Comparison of ENCODE assay signal across 8 mouse cellular contexts in the genomic region with DNA sequence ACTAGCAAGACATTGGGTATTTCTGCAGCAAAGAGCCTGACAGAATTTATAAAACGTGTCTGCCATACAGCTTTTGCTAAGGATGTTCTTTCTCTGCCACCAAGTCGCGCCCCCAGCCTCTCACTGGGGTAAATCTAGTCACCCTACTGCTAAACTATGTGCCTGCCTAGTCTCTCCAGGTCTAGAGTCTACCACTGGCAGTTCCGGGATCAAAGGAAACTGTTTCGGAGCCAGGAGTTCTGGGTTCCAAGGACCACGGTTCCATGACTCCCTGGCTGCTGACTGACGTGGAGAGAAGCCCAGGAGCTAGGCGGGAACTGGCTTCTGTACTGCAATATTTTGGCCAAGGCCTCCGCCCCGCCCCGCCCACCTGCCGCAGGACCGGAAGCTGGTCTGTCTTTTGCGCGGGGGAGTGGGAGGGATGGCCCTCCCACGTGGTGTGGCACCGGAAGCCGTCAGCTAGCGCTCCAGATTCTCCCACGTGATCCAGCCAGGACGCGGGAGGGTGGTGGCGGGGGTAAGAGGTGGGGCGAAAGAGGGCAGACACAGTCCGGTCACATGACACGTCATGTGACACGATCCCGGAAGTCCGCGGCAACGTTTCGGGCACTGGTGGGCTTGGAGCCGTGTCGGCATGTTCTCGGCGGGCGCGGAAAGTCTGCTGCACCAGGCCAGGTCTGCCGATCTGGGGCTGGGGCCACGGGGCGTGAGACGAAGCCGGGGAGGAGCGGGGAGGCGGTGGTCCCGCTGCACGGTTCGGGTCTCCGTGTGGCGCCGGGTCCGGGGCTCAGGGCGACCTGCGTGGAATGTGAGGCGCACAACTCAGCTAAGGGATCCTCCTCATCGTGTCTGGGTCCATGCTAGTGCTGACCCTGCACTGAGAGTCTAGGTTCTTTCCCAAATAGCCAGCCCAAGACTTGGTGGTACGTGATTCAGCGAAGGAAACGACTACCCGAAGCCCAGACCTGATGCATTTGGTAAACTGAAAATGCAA. TPM values are rescaled to one million over a fixed set of nuclear protein-coding genes. Genes with fewer than 3 reads are reported as not detected.
DNase-seq lines count a peak whose midpoint lies in the region; ATAC-seq lines count a peak whose summit lies in the region.

TSS of gene Ap5z1 (plus strand) at position 484 of the 994 bp plus-strand sequence.

- no peaks in the 10 kb centered on the region for H3K9me3 ChIP-seq in embryonic facial prominence, embryonic 13.5 days
- H3K9me3 ChIP-seq in limb, embryonic 13.5 days, result no peaks in the 10 kb centered on the region
- H3K9me3 ChIP-seq in midbrain, embryonic 16.5 days (replicated peaks; ENCODE audit: control insufficient read depth, low read length, poor library complexity, severe bottlenecking), result no peaks in the 10 kb centered on the region

- peak within 1 kb of the TSS; percentile 89 for H3K27ac ChIP-seq in embryonic facial prominence, embryonic 13.5 days
- peak within 1 kb of the TSS; percentile 91 for H3K27ac ChIP-seq in limb, embryonic 13.5 days
- H3K27ac ChIP-seq in midbrain, embryonic 16.5 days (ENCODE audit: low read length), result peak within 1 kb of the TSS; percentile 83

- H3K9ac ChIP-seq in embryonic facial prominence, embryonic 13.5 days, result peak within 1 kb of the TSS; percentile 78
- peak within 1 kb of the TSS; percentile 76 for H3K9ac ChIP-seq in limb, embryonic 13.5 days
- H3K9ac ChIP-seq in midbrain, embryonic 16.5 days (ENCODE audit: low read depth, low read length), result peak within 1 kb of the TSS; percentile 69

- 2% methylated on average over 60 of the region's 60 CpGs for WGBS in embryonic facial prominence, embryonic 13.5 days
- WGBS in limb, embryonic 13.5 days, result 2% methylated on average over 60 of the region's 60 CpGs
- 2% methylated on average over 60 of the region's 60 CpGs for WGBS in midbrain, embryonic 16.5 days

- H3K36me3 ChIP-seq in embryonic facial prominence, embryonic 13.5 days, result peaks cover 32% of the 10 kb centered on the region
- H3K36me3 ChIP-seq in limb, embryonic 13.5 days, result peaks cover 39% of the 10 kb centered on the region
- H3K36me3 ChIP-seq in midbrain, embryonic 16.5 days (ENCODE audit: control insufficient read depth, insufficient read depth, low read length), result peaks cover 10% of the 10 kb centered on the region; the same call in 1 of the 2 replicates

- no peaks in the 10 kb centered on the region for H3K27me3 ChIP-seq in embryonic facial prominence, embryonic 13.5 days
- H3K27me3 ChIP-seq in limb, embryonic 13.5 days, result no peaks in the 10 kb centered on the region
- H3K27me3 ChIP-seq in midbrain, embryonic 16.5 days (ENCODE audit: control insufficient read depth, insufficient read depth, low read depth, low read length), result no peaks in the 10 kb centered on the region

- H3K4me1 ChIP-seq in embryonic facial prominence, embryonic 13.5 days, result peaks cover 27% of the 10 kb centered on the region
- peaks cover 13% of the 10 kb centered on the region for H3K4me1 ChIP-seq in limb, embryonic 13.5 days
- H3K4me1 ChIP-seq in midbrain, embryonic 16.5 days (ENCODE audit: control insufficient read depth, insufficient read depth, low read length), result peaks cover 12% of the 10 kb centered on the region

- H3K4me3 ChIP-seq in embryonic facial prominence, embryonic 13.5 days, result peak within 1 kb of the TSS; percentile 83
- H3K4me3 ChIP-seq in limb, embryonic 13.5 days, result peak within 1 kb of the TSS; percentile 73
- H3K4me3 ChIP-seq in midbrain, embryonic 16.5 days (ENCODE audit: low read depth, low read length), result peak within 1 kb of the TSS; percentile 74

- DNase-seq in 3134 (ENCODE audit: extremely low read depth, insufficient read length, low spot score), result peak; percentile 98
- DNase-seq in adrenal gland, postnatal 36 days, result peak; percentile 97
- peak; percentile 93 to 97 for DNase-seq in heart, adult 18-20 months
- peak; percentile 95 to 97 for DNase-seq in kidney, adult 8-10 months
- DNase-seq in spleen, postnatal 10 days (ENCODE audit: low spot score in 2 of 2), result peak; percentile 79 to 95

- ATAC-seq in embryonic facial prominence, embryonic 13.5 days (ENCODE audit: insufficient number of reproducible peaks, insufficient read depth, low FRiP score, low TSS enrichment, low read depth), result peak; percentile 82
- ATAC-seq in limb, embryonic 13.5 days (ENCODE audit: low FRiP score, low read depth), result peak; percentile 92
- ATAC-seq in midbrain, embryonic 16.5 days, result peak; percentile 83

- H3K4me2 ChIP-seq in embryonic facial prominence, embryonic 13.5 days, result peak within 1 kb of the TSS; percentile 84
- peak within 1 kb of the TSS; percentile 82 for H3K4me2 ChIP-seq in limb, embryonic 13.5 days (replicated peaks)
- H3K4me2 ChIP-seq in midbrain, embryonic 16.5 days (ENCODE audit: low read length), result peak within 1 kb of the TSS; percentile 93

RNA-seq across cellular contexts. Expression of gene Ap5z1, which starts in this region (rescaled TPM):
- total RNA-seq in adrenal gland, postnatal 36 days (2021), result 10 to 100 TPM; 13.4 to 17.9 TPM
- 8.9 and 9.7 TPM in 2 replicates for polyA plus RNA-seq in embryonic facial prominence, embryonic 13.5 days (2015; fragmentation: Nextera tagmentation; extraction: Ambion mirVana)
- 1 to 10 TPM; 5.0 to 6.0 TPM for total RNA-seq in heart, adult 18-20 months (2021)
- 7.9 and 8.1 TPM in 2 replicates for polyA plus RNA-seq in limb, embryonic 13.5 days (2015; fragmentation: Nextera tagmentation; extraction: Ambion mirVana)
- 12.2 and 14.1 TPM in 2 replicates for polyA plus RNA-seq in midbrain, embryonic 16.5 days (2015; fragmentation: Nextera tagmentation; extraction: Ambion mirVana)

Comparison
In these comparisons a context has a peak if more than half of its experiments do, and no peak if none do; other contexts are left out.
1. Peak in every context shown above with its lines: DNase-seq, ATAC-seq, H3K4me3 ChIP-seq and H3K27ac ChIP-seq.